Mouse (Mus musculus): ENCODE data around the gene Nadk.

Nadk gene

GRCm38 (mm10) chr4:155589356-155589755, 27.2 kb downstream of the Nadk start:
- TF ChIP-seq POU5F1 (IDR thresholded peaks at IDR 0.05; ENCODE audit: borderline replicate concordance, low read length) (no peak), NANOG (IDR thresholded peaks at IDR 0.05; ENCODE audit: borderline replicate concordance, low read length) (no peak), CTCF (conservative IDR thresholded peaks at IDR 0.05; ENCODE audit: low read length) (no peak)
- H3K4me3 ChIP-seq (replicated peaks; ENCODE audit: low read length), result no peak overlapping the region
- H3K9me3 ChIP-seq (ENCODE audit: low read length), result no peaks in the 10 kb centered on the region

GRCm38 (mm10) chr4:155591012-155591719, 29.0 kb downstream of the Nadk start:
- H3K9me3 ChIP-seq (ENCODE audit: low read length), result no peaks in the 10 kb centered on the region
- no peaks in the 10 kb centered on the region for H3K27me3 ChIP-seq (ENCODE audit: insufficient read depth, low read length)
- H3K4me3 ChIP-seq (replicated peaks; ENCODE audit: low read length), result no peak overlapping the region
- H3K36me3 ChIP-seq (ENCODE audit: insufficient read depth, low read length), result peaks cover 50% of the 10 kb centered on the region
- TF ChIP-seq POU5F1 (IDR thresholded peaks at IDR 0.05; ENCODE audit: borderline replicate concordance, low read length), result no peak
- TF ChIP-seq CTCF (conservative IDR thresholded peaks at IDR 0.05; ENCODE audit: low read length), result no peak
- no peaks in the 10 kb centered on the region; the same call in 1 of the 2 replicates for H3K4me1 ChIP-seq (replicated peaks; ENCODE audit: low read depth, low read length)

More at GRCm38 (mm10) chr4:155589356-155589755, 27.2 kb downstream of the Nadk start:
- peaks cover 68% of the 10 kb centered on the region for H3K36me3 ChIP-seq (ENCODE audit: insufficient read depth, low read length)
- no peaks in the 10 kb centered on the region for H3K27me3 ChIP-seq (ENCODE audit: insufficient read depth, low read length)
- no peaks in the 10 kb centered on the region for H3K4me1 ChIP-seq (replicated peaks; ENCODE audit: low read depth, low read length)

DNA sequence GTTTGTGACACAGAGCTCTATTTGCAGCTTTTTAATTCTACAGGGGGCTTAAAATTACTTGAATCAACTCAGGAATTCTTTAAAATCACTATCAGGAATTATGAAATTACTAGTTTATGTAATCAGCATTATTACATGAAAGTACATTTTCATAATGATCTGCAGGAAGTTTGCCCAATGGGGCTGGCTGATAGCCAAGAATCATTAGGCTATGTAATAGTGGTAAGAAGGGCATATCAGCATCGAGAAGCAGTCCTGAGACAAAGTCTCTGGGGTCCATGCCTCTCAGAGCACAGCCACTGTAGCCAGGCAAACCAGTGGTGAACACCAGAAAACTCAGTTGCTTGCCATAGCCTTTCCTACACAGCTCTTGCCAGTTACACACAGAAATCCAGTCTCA, 31.6 kb downstream of the Nadk start:
- Histone ChIP-seq H3K36me3 (ENCODE audit: insufficient read depth, low read length) (peaks cover 24% of the 10 kb centered on the region), H3K9me3 (ENCODE audit: low read length) (no peaks in the 10 kb centered on the region), H3K27me3 (ENCODE audit: insufficient read depth, low read length) (no peaks in the 10 kb centered on the region), H3K4me3 (replicated peaks; ENCODE audit: low read length) (no peak overlapping the region), H3K4me1 (replicated peaks; ENCODE audit: low read depth, low read length) (peaks cover 10% of the 10 kb centered on the region)
- TF ChIP-seq CTCF (conservative IDR thresholded peaks at IDR 0.05; ENCODE audit: low read length) (no peak), POU5F1 (IDR thresholded peaks at IDR 0.05; ENCODE audit: borderline replicate concordance, low read length) (no peak), NANOG (IDR thresholded peaks at IDR 0.05; ENCODE audit: borderline replicate concordance, low read length) (no peak)

- H3K36me3 ChIP-seq (ENCODE audit: insufficient read depth, low read length), result peaks cover 5% of the 10 kb centered on the region
- TF ChIP-seq CTCF (conservative IDR thresholded peaks at IDR 0.05; ENCODE audit: low read length) (no peak), NANOG (IDR thresholded peaks at IDR 0.05; ENCODE audit: borderline replicate concordance, low read length) (no peak), POU5F1 (IDR thresholded peaks at IDR 0.05; ENCODE audit: borderline replicate concordance, low read length) (no peak)
- peaks cover 24% of the 10 kb centered on the region for H3K4me1 ChIP-seq (replicated peaks; ENCODE audit: low read depth, low read length)
- H3K9me3 ChIP-seq (ENCODE audit: low read length), result no peaks in the 10 kb centered on the region
- H3K27me3 ChIP-seq (ENCODE audit: insufficient read depth, low read length), result no peaks in the 10 kb centered on the region
- H3K4me3 ChIP-seq (replicated peaks; ENCODE audit: low read length), result no peak overlapping the region
Observed at GRCm38 (mm10) chr4:155595777-155596176, 33.6 kb downstream of the Nadk start.

GRCm38 (mm10) chr4:155596606-155597005, 34.4 kb downstream of the Nadk start:
- no peak for TF ChIP-seq CTCF (conservative IDR thresholded peaks at IDR 0.05; ENCODE audit: low read length)
- TF ChIP-seq NANOG (IDR thresholded peaks at IDR 0.05; ENCODE audit: borderline replicate concordance, low read length), result no peak
- no peak for TF ChIP-seq POU5F1 (IDR thresholded peaks at IDR 0.05; ENCODE audit: borderline replicate concordance, low read length)
- Histone ChIP-seq H3K4me1 (replicated peaks; ENCODE audit: low read depth, low read length) (peaks cover 25% of the 10 kb centered on the region), H3K4me3 (replicated peaks; ENCODE audit: low read length) (no peak overlapping the region), H3K27me3 (ENCODE audit: insufficient read depth, low read length) (no peaks in the 10 kb centered on the region), H3K36me3 (ENCODE audit: insufficient read depth, low read length) (no peaks in the 10 kb centered on the region), H3K9me3 (ENCODE audit: low read length) (no peaks in the 10 kb centered on the region)

GRCm38 (mm10) chr4:155598536-155598935, 36.4 kb downstream of the Nadk start:
- TF ChIP-seq NANOG (IDR thresholded peaks at IDR 0.05; ENCODE audit: borderline replicate concordance, low read length), result no peak
- Histone ChIP-seq H3K27me3 (ENCODE audit: insufficient read depth, low read length) (no peaks in the 10 kb centered on the region), H3K9me3 (ENCODE audit: low read length) (no peaks in the 10 kb centered on the region), H3K36me3 (ENCODE audit: insufficient read depth, low read length) (peaks cover 11% of the 10 kb centered on the region), H3K4me3 (replicated peaks; ENCODE audit: low read length) (peak overlapping the region; percentile 30; the same call in 1 of the 2 replicates), H3K4me1 (replicated peaks; ENCODE audit: low read depth, low read length) (peaks cover 37% of the 10 kb centered on the region)

- TF ChIP-seq CTCF (conservative IDR thresholded peaks at IDR 0.05; ENCODE audit: low read length) (no peak), POU5F1 (IDR thresholded peaks at IDR 0.05; ENCODE audit: borderline replicate concordance, low read length) (no peak), NANOG (IDR thresholded peaks at IDR 0.05; ENCODE audit: borderline replicate concordance, low read length) (no peak)
- H3K4me1 ChIP-seq (replicated peaks; ENCODE audit: low read depth, low read length), result peaks cover 47% of the 10 kb centered on the region
- no peaks in the 10 kb centered on the region for H3K27me3 ChIP-seq (ENCODE audit: insufficient read depth, low read length)
- H3K9me3 ChIP-seq (ENCODE audit: low read length), result no peaks in the 10 kb centered on the region
- peaks cover 25% of the 10 kb centered on the region for H3K36me3 ChIP-seq (ENCODE audit: insufficient read depth, low read length)
- H3K4me3 ChIP-seq (replicated peaks; ENCODE audit: low read length), result peak overlapping the region; percentile 96
Observed at GRCm38 (mm10) chr4:155599901-155600825, 38.0 kb downstream of the Nadk start.

- Histone ChIP-seq H3K4me1 (replicated peaks; ENCODE audit: low read depth, low read length) (peaks cover 47% of the 10 kb centered on the region), H3K36me3 (ENCODE audit: insufficient read depth, low read length) (peaks cover 37% of the 10 kb centered on the region), H3K9me3 (ENCODE audit: low read length) (no peaks in the 10 kb centered on the region), H3K27me3 (ENCODE audit: insufficient read depth, low read length) (no peaks in the 10 kb centered on the region), H3K4me3 (replicated peaks; ENCODE audit: low read length) (peak within 1 kb of the TSS; percentile 96)
- TF ChIP-seq POU5F1 (IDR thresholded peaks at IDR 0.05; ENCODE audit: borderline replicate concordance, low read length), result no peak
- no peak for TF ChIP-seq CTCF (conservative IDR thresholded peaks at IDR 0.05; ENCODE audit: low read length)
- TF ChIP-seq NANOG (IDR thresholded peaks at IDR 0.05; ENCODE audit: borderline replicate concordance, low read length), result no peak
Observed at GRCm38 (mm10) chr4:155601091-155601996, 39.2 kb downstream of the Nadk start, which contains the start of gene Slc35e2. Gene Slc35e2, plus strand, starts transcription at chr4:155601416.

Measured in E14TG2a.4 (cell line).